Mouse (Mus musculus) mesoderm, embryonic 11.5 days (tissue): Measurements from ENCODE around the gene Cradd.

Source experiments
- DNase-seq: peaks from one replicate; pipeline ENCODE4 v3.0.0-alpha.2; 2012; ENCODE audit warnings: low read depth, low spot score

The Cradd gene

DNA sequence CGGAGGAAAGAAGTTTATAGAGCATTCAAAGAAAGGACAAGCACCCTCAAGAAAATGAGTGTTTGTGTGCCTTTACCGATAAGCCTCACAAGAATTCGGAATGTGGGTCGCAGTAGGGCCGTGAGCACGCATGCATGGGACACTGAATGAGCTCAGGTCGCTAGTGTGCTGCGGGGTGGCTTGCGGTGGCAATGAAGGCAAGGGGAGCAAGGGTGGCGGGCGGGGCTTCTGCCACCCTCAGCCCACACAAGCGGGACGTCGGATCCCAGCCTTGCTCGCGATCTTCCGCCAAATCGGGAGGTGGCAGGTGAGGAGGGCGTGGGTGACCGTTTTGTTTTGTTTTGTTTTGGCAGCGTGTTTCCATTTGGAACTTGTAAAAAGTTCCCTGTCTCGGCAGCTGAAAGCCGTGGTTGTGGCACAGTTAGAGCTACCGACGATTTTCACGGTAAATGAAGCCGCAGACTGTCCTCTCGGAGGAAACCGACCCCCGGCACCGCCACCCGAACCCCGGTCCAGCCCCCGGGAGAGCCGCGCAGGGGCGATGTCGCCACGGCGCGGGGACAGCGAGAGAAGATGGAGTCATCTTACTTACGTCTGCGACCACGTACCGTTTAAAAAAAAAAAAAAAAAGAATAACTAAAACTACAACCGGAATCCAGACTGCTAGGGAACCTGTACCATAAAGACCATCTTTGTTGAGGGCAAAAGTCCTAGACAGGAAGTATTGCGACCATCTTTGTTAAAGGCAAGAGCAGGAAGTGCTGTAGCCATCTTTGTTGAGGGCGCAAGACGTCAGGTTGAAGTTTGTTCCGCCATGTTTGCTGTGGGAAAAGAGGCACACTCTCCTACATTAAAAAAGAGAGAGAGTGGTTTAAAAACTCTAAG, at the start of gene Cradd:
Gene Cradd (minus strand): TSS at position 741 of the 885 bp plus-strand sequence.
- peak; percentile 94 for DNase-seq

- DNase-seq = no peak
Observed at GRCm38 (mm10) chr10:95373340-95373739, 49.4 kb upstream of the Cradd start.

- no peak for DNase-seq
Observed at GRCm38 (mm10) chr10:95371942-95372341, 48.0 kb upstream of the Cradd start.

- DNase-seq = no peak
Observed at GRCm38 (mm10) chr10:95369190-95369589, 45.3 kb upstream of the Cradd start.

DNA sequence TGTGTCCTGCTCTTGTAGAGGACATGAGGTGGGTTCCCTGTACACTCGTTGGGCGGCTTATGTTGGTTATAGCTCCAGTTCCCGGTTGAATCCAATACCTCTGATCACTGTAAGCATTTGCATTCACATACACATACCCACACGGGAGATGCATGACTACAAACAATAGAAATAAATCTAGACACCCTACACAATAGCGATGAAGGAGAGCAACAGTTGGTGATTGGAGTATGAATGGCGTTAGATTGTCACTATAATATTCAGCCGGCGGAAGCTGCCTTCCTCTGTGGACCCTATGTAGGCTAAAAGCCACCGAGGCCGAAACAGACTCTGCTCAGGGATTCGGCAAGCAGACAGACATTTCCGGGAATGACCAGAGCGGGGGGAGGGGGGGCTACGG, 44.2 kb upstream of the Cradd start:
- DNase-seq = no peak

DNA sequence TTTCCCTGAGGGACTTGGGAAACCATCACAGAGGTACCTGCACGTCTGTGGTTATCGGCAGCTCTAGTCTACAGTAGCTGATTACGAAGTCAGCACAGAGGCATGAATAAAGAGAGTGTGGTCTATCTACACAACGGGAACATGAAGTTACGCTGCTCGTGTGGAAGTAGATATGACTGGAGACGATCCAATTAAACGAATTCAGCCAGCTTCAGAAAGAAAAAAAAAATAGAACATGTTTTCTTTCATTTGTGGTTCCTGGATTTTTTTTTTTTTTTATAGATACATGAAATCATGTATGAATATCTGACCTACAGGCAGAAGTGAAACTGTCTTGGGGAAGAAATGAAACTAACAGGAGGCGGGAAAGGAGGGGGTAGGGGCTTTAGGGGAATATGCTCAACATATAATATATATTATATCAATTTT, 43.7 kb upstream of the Cradd start:
- no peak for DNase-seq

- no peak for DNase-seq
Observed at GRCm38 (mm10) chr10:95367241-95367640, 43.3 kb upstream of the Cradd start.

- DNase-seq = peak; percentile 41
Observed at GRCm38 (mm10) chr10:95362326-95362725, 38.4 kb upstream of the Cradd start.

DNA sequence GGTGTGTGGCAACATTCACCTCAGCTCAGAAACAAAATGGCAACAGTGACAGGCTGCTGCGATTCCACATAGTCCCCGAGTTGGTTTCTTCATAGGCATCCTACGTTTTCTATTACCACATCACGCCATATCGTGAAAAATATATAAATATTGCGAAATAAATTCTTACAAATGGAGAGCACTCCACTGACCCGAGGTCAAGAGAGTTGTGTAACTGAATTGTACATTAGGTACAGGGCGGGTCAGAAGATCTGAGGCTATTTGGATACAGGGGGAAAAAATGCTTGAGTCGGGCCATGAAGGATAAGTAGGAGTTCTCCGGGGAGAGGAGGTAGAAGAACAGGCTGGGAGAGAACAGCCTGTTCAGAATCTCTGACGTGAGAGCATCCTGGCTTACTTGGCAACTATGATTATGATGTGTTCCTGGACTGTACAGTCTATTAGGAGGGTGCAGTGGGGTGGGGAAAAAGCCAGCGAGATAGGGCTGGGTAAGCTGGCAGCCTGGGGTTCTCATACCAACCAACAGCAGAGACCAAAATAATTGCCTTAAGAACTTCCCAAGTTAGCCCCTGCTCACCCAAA, 37.4 kb upstream of the Cradd start:
- no peak for DNase-seq

- no peak for DNase-seq
Observed at GRCm38 (mm10) chr10:95360048-95360447, 36.1 kb upstream of the Cradd start.

DNA sequence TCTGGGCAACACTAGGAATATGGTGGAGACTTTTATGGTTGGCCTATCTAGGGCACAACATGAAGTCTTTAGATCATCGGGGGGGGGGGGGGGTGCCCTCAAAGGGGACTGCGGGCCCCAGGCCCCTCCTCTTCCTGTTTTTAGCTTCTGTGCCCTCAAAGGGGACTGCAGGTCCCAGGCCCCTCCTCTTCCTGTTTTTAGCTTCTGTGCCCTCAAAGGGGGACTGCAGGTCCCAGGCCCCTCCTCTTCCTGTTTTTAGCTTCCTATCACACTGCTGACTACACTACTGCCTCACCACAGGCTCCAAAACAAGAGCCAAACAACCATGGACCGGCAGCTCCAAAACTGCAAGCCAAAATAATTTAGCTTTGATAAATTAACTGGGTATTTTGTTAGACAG, 33.8 kb upstream of the Cradd start:
- DNase-seq = no peak

DNA sequence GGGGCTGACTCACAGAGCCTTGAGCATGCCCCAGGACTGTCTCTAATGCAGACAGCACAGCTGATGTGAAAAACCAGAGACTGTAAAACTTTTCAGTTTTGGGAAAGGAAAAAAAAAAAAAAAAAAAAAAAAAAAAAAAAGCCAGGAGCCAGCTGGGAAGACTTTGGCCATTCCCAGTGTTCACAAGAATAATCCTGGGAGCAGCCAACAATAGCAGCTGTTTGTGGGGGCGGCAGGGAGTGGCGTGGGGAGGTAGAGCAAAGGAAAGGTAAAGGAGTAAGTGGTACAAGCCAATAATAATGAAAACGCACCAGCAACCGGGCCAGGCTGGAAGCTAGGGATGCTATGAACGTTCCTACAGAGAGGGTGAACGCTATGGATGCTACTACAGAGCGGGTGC, 32.8 kb upstream of the Cradd start:
- no peak for DNase-seq

- peak; percentile 33 for DNase-seq
Observed at GRCm38 (mm10) chr10:95355678-95356268, 31.8 kb upstream of the Cradd start.

- peak; percentile 34 for DNase-seq
Observed at GRCm38 (mm10) chr10:95354673-95355072, 30.7 kb upstream of the Cradd start.

DNA sequence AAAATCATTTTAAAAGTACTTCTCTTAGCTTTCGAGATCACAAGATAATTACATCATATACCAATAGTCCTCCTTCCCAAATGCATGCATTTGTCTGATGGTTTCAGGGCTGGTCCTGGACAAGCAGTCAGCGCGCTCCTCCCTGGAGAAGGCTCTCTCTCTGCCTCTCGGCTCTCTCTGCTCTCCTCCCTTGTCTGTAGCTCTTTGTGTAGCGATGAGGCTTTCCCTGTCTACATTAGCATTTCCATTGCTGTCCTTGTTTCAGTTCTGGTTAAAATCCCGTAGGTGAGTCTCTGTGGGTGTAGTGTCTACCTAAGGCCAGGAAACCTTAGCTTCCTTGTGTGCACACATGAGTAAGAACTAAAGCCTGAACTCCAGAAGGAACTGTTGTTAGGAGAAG, 30.1 kb upstream of the Cradd start:
- DNase-seq = no peak

- no peak for DNase-seq
Observed at GRCm38 (mm10) chr10:95348457-95348856, 24.5 kb upstream of the Cradd start.

DNA sequence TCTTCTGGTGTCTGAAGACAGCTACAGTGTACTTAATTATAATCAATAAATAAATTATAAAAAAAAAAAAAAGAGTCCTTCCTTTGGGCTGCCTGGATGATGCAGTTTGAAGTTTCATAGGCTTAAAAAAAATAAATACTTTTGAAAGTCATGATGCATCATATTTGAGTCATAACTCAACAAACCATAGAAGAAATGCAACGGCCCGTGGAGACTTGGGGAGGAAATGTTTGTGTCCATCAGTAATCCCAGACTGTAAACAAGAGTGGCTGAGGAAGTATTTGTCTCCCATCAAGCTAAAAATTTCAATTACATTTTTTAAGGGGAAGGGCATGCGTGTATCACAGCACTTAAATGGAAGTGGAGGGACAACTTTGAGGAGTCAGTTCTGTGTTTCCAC, 23.8 kb upstream of the Cradd start:
- DNase-seq = no peak

DNA sequence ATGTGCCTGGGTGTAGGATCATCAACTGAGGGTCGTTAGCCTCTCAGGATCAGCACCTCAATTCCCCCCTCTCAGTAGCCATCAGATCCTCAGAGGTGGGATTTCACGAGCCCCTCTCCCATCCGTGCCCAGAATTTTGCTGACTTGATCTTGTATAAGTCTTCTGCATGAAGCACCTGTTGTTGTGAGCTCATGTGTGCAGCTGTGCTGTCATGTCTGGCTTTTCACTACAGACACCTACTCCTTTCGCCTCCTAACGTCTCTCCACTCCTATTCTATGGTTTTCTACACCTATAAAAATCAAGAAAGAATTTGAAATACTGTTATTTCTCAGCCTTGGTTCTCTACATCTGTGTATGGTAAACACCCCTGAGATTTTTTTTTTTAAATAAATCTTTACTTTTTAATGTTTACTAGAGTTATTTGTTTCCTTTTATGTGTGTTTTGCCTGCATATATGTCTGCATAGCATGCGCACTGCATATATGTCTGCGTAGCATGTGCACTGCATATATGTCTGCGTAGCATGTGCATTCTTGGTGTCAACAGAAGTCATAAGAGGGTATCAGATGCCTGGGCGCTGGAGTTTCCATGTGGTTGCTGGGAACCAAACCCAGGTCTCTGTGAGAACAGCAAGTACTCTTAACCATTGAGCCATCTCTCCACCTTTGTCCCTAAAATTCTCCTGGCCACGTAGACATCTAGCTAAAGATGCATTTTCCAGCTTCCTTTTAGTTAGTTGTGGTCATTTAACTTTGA, 19.1 kb upstream of the Cradd start:
- no peak for DNase-seq

- no peak for DNase-seq
Observed at GRCm38 (mm10) chr10:95340676-95341075, 16.7 kb upstream of the Cradd start.

GRCm38 (mm10) chr10:95337589-95337988, 13.7 kb upstream of the Cradd start:
- no peak for DNase-seq

- no peak for DNase-seq
Observed at GRCm38 (mm10) chr10:95336781-95337544, 13.0 kb upstream of the Cradd start.
